Mouse (Mus musculus) G1E (cell line): ENCODE measurements around the gene Hoxd3.

Experiments used
- CTCF ChIP-seq: IDR thresholded peaks from 2 replicates; pipeline ENCODE4 v1.5.1; 2012; ENCODE audit warnings: low read depth, low read length, inconsistent platforms, mixed read lengths
- GATA2 ChIP-seq: IDR thresholded peaks from 2 replicates; pipeline ENCODE4 v1.6.1; 2012; ENCODE audit warnings: low read depth, low read length, inconsistent platforms, borderline replicate concordance

GRCm38 (mm10) chr2:74739476-74739800 lies 27.7 kb downstream of the Hoxd3 start:
- TF ChIP-seq CTCF, result no peak
- no peak for TF ChIP-seq GATA2
